Mouse (Mus musculus) C2C12 (cell line): ENCODE measurements around the gene D8Ertd738e. TPM values are rescaled to one million over a fixed set of nuclear protein-coding genes. Genes with fewer than 3 reads are reported as not detected.

Source experiments
- H3K27me3 ChIP-seq: one replicate; pipeline ENCODE4 v1.6.1; 2011; ENCODE audit not compliant: control insufficient read depth, insufficient read depth, insufficient read length
- H3K36me3 ChIP-seq: one replicate; pipeline ENCODE4 v1.6.1; 2011; ENCODE audit not compliant: control insufficient read depth, insufficient read depth
- H3K4me3 ChIP-seq: one replicate; pipeline ENCODE4 v1.5.1; 2011; ENCODE audit warnings: mild to moderate bottlenecking, control low read depth; ENCODE audit not compliant: poor library complexity, insufficient read depth, severe bottlenecking
- H3K79me2 ChIP-seq: one replicate; pipeline ENCODE4 v1.6.1; 2011; ENCODE audit not compliant: control insufficient read depth, insufficient read depth
- H3K79me3 ChIP-seq: one replicate; pipeline ENCODE4 v1.6.1; 2011; ENCODE audit warnings: low read depth, control low read depth
- H3ac ChIP-seq: one replicate; pipeline ENCODE3; 2011; ENCODE audit warnings: low read depth; ENCODE audit not compliant: control insufficient read depth, insufficient read length
- CEBPB ChIP-seq: IDR thresholded peaks from one replicate; pipeline ENCODE4 v1.6.1; 2011; ENCODE audit warnings: low read depth, mild to moderate bottlenecking, control low read depth, moderate library complexity
- CTCF ChIP-seq: IDR thresholded peaks from one replicate; pipeline ENCODE4 v1.5.1; 2011; ENCODE audit not compliant: control insufficient read depth, insufficient read depth, insufficient read length
- FOSL1 ChIP-seq: IDR thresholded peaks from one replicate; pipeline ENCODE4 v1.8.0; 2011; ENCODE audit warnings: mild to moderate bottlenecking, low read length; ENCODE audit not compliant: poor library complexity, insufficient read depth, severe bottlenecking
- MAX ChIP-seq: IDR thresholded peaks from one replicate; pipeline ENCODE4 v1.6.1; 2011; ENCODE audit warnings: mild to moderate bottlenecking, control low read depth
- MYOD1 ChIP-seq: IDR thresholded peaks from one replicate; pipeline ENCODE4 v1.6.1; 2011; ENCODE audit warnings: low read depth; ENCODE audit not compliant: control insufficient read depth, insufficient read length
- MYOG ChIP-seq: IDR thresholded peaks from one replicate; pipeline ENCODE4 v1.6.1; 2011; ENCODE audit not compliant: control insufficient read depth, insufficient read length; ENCODE audit errors: extremely low read depth
- USF1 ChIP-seq: IDR thresholded peaks from one replicate; pipeline ENCODE4 v1.6.1; 2011; ENCODE audit warnings: low read depth, mild to moderate bottlenecking, control low read depth, moderate library complexity
- polyA plus RNA-seq: library from polyadenylated mRNA; unstranded; fragments of >200 nt; fragmentation: generic; extraction: Trizol; gene quantifications from one replicate; pipeline ENCODE4 v1.2.1, GENCODE M21; 2012; ENCODE audit warnings: missing spikeins

D8Ertd738e gene
- polyA plus RNA-seq, 1 experiment, result 281 TPM

DNA sequence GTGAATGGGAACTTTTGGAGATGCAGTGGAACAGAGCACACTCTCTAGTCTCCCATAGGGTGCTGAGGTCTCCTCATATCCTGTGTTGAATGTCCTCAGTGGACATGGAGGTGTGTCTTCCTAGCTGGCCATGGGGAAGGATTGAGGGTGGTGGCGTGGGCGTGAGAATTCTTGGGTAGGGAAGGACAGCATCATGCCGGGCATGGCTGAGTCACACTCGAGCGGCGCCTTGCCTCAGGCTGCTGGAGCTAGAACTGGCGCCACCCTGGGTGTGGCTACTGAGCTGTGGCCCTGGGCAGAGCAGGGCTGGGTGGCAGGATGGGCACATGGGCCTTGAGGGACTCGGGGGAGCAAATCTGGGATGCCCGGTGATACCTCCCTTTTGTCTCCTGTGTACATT, 47.1 kb downstream of the D8Ertd738e start:
- Histone ChIP-seq H3K79me3 (peaks cover 61% of the 10 kb centered on the region), H3K36me3 (peaks cover 46% of the 10 kb centered on the region), H3K4me3 (peak overlapping the region; percentile 93), H3K27me3 (no peaks in the 10 kb centered on the region), H3ac (peak overlapping the region; percentile 97), H3K79me2 (peaks cover 69% of the 10 kb centered on the region)
- TF ChIP-seq USF1 (no peak), MAX (peak; percentile 87), FOSL1 (peak; percentile 38)

GRCm38 (mm10) chr8:84201545-84202245, 47.8 kb downstream of the D8Ertd738e start:
- Histone ChIP-seq H3K4me3 (peak overlapping the region; percentile 93), H3K79me3 (peaks cover 53% of the 10 kb centered on the region), H3K79me2 (peaks cover 61% of the 10 kb centered on the region), H3ac (peak overlapping the region; percentile 97), H3K36me3 (peaks cover 39% of the 10 kb centered on the region), H3K27me3 (no peaks in the 10 kb centered on the region)
- TF ChIP-seq FOSL1 (no peak), USF1 (no peak), CEBPB (no peak), MYOG (no peak), MYOD1 (no peak), MAX (peak; percentile 64)

- Histone ChIP-seq H3K27me3 (no peaks in the 10 kb centered on the region), H3K36me3 (peaks cover 33% of the 10 kb centered on the region), H3K4me3 (peak overlapping the region; percentile 93), H3K79me2 (peaks cover 53% of the 10 kb centered on the region), H3ac (peak overlapping the region; percentile 97), H3K79me3 (peaks cover 47% of the 10 kb centered on the region)
- TF ChIP-seq FOSL1 (no peak), USF1 (peak; percentile 49)
Observed at GRCm38 (mm10) chr8:84200652-84201544, 48.6 kb downstream of the D8Ertd738e start.

- H3K36me3 ChIP-seq, result peaks cover 26% of the 10 kb centered on the region
- H3ac ChIP-seq, result peak overlapping the region; percentile 13
- no peak for TF ChIP-seq MYOG
- TF ChIP-seq CEBPB, result no peak
- TF ChIP-seq USF1, result no peak
- TF ChIP-seq MAX, result no peak
- no peak for TF ChIP-seq MYOD1
- TF ChIP-seq CTCF, result no peak
- no peak for TF ChIP-seq FOSL1
- H3K79me3 ChIP-seq, result peaks cover 39% of the 10 kb centered on the region
- no peaks in the 10 kb centered on the region for H3K27me3 ChIP-seq
- H3K79me2 ChIP-seq, result peaks cover 46% of the 10 kb centered on the region
- no peak overlapping the region for H3K4me3 ChIP-seq
Observed at GRCm38 (mm10) chr8:84200126-84200555, 49.4 kb downstream of the D8Ertd738e start.

GRCm38 (mm10) chr8:84199348-84200125, 50.0 kb downstream of the D8Ertd738e start:
- H3K79me2 ChIP-seq, result peaks cover 40% of the 10 kb centered on the region
- H3K79me3 ChIP-seq, result peaks cover 33% of the 10 kb centered on the region
- no peak overlapping the region for H3ac ChIP-seq
- H3K36me3 ChIP-seq, result peaks cover 20% of the 10 kb centered on the region
- TF ChIP-seq FOSL1 (no peak), MYOD1 (no peak), USF1 (no peak), MAX (no peak), CTCF (no peak), MYOG (no peak), CEBPB (no peak)
- H3K27me3 ChIP-seq, result no peaks in the 10 kb centered on the region
- no peak overlapping the region for H3K4me3 ChIP-seq
